Mouse (Mus musculus) limb, embryonic 11.5 days (tissue): Measurements from ENCODE around the gene AU015836. TPM values are rescaled to one million over a fixed set of nuclear protein-coding genes. Genes with fewer than 3 reads are reported as not detected.

Source experiments
- polyA plus RNA-seq: library from polyadenylated mRNA; unstranded; fragments of >200 nt; fragmentation: Nextera tagmentation; extraction: Ambion mirVana; gene quantifications from 2 replicates; pipeline ENCODE4 v1.2.1, GENCODE M21; 2014

The AU015836 gene
- polyA plus RNA-seq, 1 experiment from 2014 or later, result 0.08 TPM

Other genes with a start within 250 kb of the AU015836 start
- gene Pdk3, start 136.5 kb upstream of the AU015836 start, polyA plus RNA-seq, result 86.2 and 87.3 TPM in 2 replicates
- 30.2 and 31.1 TPM in 2 replicates for gene Zfx, start 155.0 kb downstream of the AU015836 start, polyA plus RNA-seq
- gene Eif2s3x, start 244.2 kb downstream of the AU015836 start, polyA plus RNA-seq, result 108 and 120 TPM in 2 replicates